Mouse (Mus musculus): ENCODE measurements around the gene Nup107.
A peak's percentile ranks its signal among the peaks of the same experiment; 100 is the strongest.
"Not testable (repeated sequence)": the region's sequence is repeated elsewhere in the genome, so short reads cannot be mapped to it uniquely, and the experiment has no call there.

Nup107 gene

GRCm38 (mm10) chr10:117716686-117717085 is 75.8 kb downstream of the Nup107 start:
- no peak for DNase-seq (ENCODE audit: low spot score in 2 of 2)

- DNase-seq (ENCODE audit: low spot score in 2 of 2) = not testable (repeated sequence)
Measured at GRCm38 (mm10) chr10:117715654-117716053, 76.9 kb downstream of the Nup107 start.

DNA sequence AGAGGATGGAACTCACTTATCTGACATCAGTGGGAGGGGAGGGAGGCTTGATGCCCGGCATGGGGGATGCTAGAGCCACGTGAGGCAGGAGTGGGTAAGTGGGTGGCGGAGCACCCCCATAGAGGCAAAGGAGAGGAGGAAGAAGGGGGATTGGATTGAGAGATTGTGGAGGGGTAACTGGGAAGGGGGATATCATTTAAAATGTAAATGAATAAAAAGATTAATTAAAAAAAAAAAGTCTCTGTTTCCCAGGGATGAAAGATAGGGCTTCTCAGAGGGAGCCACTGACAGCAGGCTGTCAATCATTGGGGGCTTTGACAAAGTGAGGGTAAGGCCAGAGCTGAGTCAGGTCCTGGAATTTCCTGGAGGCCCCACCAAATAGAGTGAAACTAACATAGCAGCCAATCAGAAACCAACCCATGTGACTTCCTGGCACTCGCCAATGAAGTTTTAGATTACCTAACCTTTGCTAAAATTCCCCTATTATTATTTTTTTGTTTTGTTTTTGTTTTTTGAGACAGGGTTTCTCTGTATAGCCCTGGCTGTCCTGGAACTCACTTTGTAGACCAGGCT is 77.5 kb downstream of the Nup107 start:
- DNase-seq (ENCODE audit: low spot score in 2 of 2) = no peak

- no peak for DNase-seq (ENCODE audit: low spot score in 2 of 2)
Measured at GRCm38 (mm10) chr10:117714048-117714545, 78.4 kb downstream of the Nup107 start.

- DNase-seq (ENCODE audit: low spot score in 2 of 2) = no peak
Measured at GRCm38 (mm10) chr10:117713466-117713865, 79.0 kb downstream of the Nup107 start.

DNA sequence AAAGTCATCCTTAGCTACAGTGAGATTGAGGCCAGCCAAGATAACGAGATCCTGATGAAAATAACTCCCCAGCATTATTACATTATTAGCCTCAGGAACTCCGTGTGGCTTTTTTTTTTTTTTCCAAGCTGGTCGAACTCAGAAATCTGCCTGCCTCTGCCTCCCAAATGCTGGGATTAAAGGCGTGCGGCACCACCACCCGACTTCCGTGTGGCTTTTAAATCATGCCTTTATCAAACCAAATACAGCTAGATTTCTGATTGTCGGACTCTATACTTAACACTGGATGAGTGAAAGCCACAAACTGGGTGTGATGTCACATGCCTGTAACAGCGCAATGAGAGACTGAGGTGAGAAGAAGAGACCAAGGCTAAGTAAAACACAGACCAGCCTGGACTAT is 79.6 kb downstream of the Nup107 start:
- DNase-seq (ENCODE audit: low spot score in 2 of 2) = no peak

- no peak for DNase-seq (ENCODE audit: low spot score in 2 of 2)
Measured at GRCm38 (mm10) chr10:117712191-117712754, 80.2 kb downstream of the Nup107 start.

DNA sequence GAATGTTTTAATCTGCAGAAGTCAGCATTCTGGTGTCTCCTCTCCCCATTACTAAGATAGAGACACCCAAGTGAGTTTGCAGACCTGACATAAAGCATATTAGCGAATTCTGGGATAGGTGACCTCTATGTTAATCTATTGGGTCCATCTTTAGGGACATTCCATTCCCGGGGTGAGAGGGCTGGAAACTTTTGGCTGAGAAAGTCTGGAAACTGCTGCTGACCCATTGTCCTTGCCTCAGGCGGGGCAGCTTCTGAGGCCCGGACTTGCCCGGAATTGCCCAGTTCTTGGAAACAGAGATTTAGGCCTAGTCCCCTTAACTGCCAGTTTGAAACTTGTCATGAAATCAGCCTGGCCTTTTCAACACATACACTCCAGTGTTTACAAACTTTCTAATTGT is 81.1 kb downstream of the Nup107 start:
- no peak for DNase-seq (ENCODE audit: low spot score in 2 of 2)

GRCm38 (mm10) chr10:117710604-117711141 is 81.8 kb downstream of the Nup107 start, which contains the start of gene Mdm2:
Mdm2 (minus strand) TSS chr10:117710758.
- peak; percentile 85 to 95 for DNase-seq (ENCODE audit: low spot score in 2 of 2)

GRCm38 (mm10) chr10:117709930-117710603 is 82.4 kb downstream of the Nup107 start:
- peak; percentile 47 to 48 for DNase-seq (ENCODE audit: low spot score in 2 of 2)

- no peak for DNase-seq (ENCODE audit: low spot score in 2 of 2)
Measured at GRCm38 (mm10) chr10:117709326-117709830, 83.1 kb downstream of the Nup107 start.

- DNase-seq (ENCODE audit: low spot score in 2 of 2) = no peak
Measured at GRCm38 (mm10) chr10:117708856-117709255, 83.6 kb downstream of the Nup107 start.

DNA sequence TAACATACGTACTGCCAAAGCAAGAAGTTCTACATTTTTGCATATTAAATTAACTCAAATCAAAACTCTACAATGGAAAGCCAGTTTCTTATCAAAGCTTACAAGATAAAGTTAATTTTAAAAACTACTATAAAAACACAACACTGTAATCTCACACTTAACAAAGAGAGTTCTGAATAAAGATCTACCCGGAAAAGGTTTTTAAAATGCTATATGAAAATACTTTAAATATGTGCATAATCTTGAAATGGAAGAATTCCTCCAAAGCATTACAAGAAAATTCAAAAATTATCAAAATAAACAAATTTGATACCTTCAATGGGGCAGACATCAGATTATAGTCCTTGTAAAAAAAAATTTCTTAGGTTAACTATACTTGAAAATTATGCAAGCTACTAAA is 84.1 kb downstream of the Nup107 start:
- DNase-seq (ENCODE audit: low spot score in 2 of 2) = no peak

GRCm38 (mm10) chr10:117707114-117707838 is 85.2 kb downstream of the Nup107 start:
- DNase-seq (ENCODE audit: low spot score in 2 of 2) = no peak

GRCm38 (mm10) chr10:117706440-117706839 is 86.1 kb downstream of the Nup107 start:
- no peak for DNase-seq (ENCODE audit: low spot score in 2 of 2)

DNA sequence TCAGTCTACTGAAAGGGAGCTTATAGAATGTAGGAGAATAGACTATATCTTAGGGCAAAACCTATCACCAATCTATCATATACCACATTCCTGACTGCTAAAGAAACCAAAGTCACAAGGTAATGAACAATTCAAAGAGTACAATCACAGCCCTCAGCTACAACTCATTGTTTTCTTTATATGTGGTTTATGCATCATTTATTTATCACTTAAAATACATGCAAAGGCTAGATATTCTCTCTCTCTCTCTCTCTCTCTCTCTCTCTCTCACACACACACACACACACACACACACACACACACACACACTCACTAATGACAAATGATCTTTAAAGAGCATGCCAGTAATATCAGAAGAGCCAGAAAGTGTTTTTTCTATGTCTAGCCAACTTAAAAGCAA is 86.7 kb downstream of the Nup107 start:
- DNase-seq (ENCODE audit: low spot score in 2 of 2) = no peak

GRCm38 (mm10) chr10:117704964-117705335 is 87.6 kb downstream of the Nup107 start:
- DNase-seq (ENCODE audit: low spot score in 2 of 2) = no peak

DNA sequence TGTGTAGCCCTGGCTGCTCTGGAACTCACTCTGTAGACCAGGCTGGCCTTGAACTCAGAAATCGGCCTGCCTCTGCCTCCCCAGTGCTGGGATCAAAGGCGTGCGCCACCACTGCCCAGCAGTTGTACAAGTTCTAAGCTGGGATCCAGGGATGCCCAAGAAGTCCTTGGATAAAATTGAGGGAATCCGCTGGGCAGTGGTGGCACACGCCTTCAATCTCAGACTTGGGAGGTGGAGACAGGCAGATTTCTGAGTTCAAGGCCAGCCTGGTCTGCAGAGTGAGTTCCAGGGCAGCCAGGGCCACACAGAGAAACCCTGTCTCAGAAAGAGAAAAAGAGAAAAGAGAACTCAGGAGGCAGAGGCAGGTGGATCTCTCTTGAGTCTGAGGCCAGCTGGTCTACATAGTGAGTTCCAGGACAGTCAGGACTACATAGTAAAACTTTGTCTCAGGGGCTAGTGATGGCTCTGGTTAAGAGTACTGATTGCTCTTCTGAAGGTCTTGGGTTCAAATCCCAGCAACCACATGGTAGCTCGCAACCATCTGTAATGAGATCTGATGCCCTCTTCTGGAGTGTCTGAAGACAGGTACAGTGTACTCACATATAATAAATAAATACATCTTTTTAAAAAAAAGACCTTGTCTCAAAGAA is 88.1 kb downstream of the Nup107 start:
- not testable (repeated sequence) for DNase-seq (ENCODE audit: low spot score in 2 of 2)

- DNase-seq (ENCODE audit: low spot score in 2 of 2) = no peak
Measured at GRCm38 (mm10) chr10:117703506-117703905, 89.0 kb downstream of the Nup107 start.

- DNase-seq (ENCODE audit: low spot score in 2 of 2) = no peak
Measured at GRCm38 (mm10) chr10:117702024-117702833, 90.3 kb downstream of the Nup107 start.
